Mouse (Mus musculus): ENCODE data around the gene Ppfibp1. TPM values are rescaled to one million over a fixed set of nuclear protein-coding genes. Genes with fewer than 3 reads are reported as not detected.

Gene Ppfibp1
- polyA plus RNA-seq, 1 experiment from 2014 or later: 16.5 TPM

- peaks cover 9% of the 10 kb centered on the region for H3K4me1 ChIP-seq
- ATAC-seq: no peak
- no peaks in the 10 kb centered on the region for H3K27me3 ChIP-seq (replicated peaks)
- no peaks in the 10 kb centered on the region for H3K9me3 ChIP-seq (replicated peaks)
- H3K4me3 ChIP-seq: no peak overlapping the region
- H3K9ac ChIP-seq: no peak overlapping the region
- H3K4me2 ChIP-seq: no peak overlapping the region
- 50% methylated on average over 3 of the region's 3 CpGs for WGBS (ENCODE audit: insufficient replicate concordance)
- H3K27ac ChIP-seq: no peak overlapping the region
- no peaks in the 10 kb centered on the region for H3K36me3 ChIP-seq
Measured at GRCm38 (mm10) chr6:146928108-146928507, 39.8 kb downstream of the Ppfibp1 start.

- Histone ChIP-seq H3K9ac (no peak overlapping the region), H3K27me3 (replicated peaks) (no peaks in the 10 kb centered on the region), H3K4me3 (no peak overlapping the region), H3K9me3 (replicated peaks) (no peaks in the 10 kb centered on the region), H3K27ac (no peak overlapping the region), H3K36me3 (no peaks in the 10 kb centered on the region), H3K4me2 (no peak overlapping the region), H3K4me1 (peaks cover 12% of the 10 kb centered on the region)
- 80% methylated on average over 2 of the region's 2 CpGs for WGBS (ENCODE audit: insufficient replicate concordance)
- ATAC-seq: no peak
Measured at GRCm38 (mm10) chr6:146929031-146929430, 40.7 kb downstream of the Ppfibp1 start.

GRCm38 (mm10) chr6:146933123-146933522 is 44.8 kb downstream of the Ppfibp1 start:
- Histone ChIP-seq H3K27me3 (replicated peaks) (no peaks in the 10 kb centered on the region), H3K4me2 (no peak overlapping the region), H3K4me1 (peaks cover 19% of the 10 kb centered on the region), H3K9ac (no peak overlapping the region), H3K4me3 (no peak overlapping the region), H3K9me3 (replicated peaks) (no peaks in the 10 kb centered on the region), H3K36me3 (no peaks in the 10 kb centered on the region), H3K27ac (no peak overlapping the region)
- ATAC-seq: no peak
- WGBS (ENCODE audit: insufficient replicate concordance): 35% methylated on average over 6 of the region's 6 CpGs

GRCm38 (mm10) chr6:146935957-146936356 is 47.7 kb downstream of the Ppfibp1 start:
- 88% methylated on average over 6 of the region's 6 CpGs for WGBS (ENCODE audit: insufficient replicate concordance)
- no peak for ATAC-seq

GRCm38 (mm10) chr6:146939026-146939425 is 50.7 kb downstream of the Ppfibp1 start:
- no peak for ATAC-seq
- Histone ChIP-seq H3K36me3 (0 out of 2 replicates have a peak, but pooled peaks cover 4% of the 10 kb centered on the region), H3K27ac (no peak overlapping the region), H3K27me3 (replicated peaks) (no peaks in the 10 kb centered on the region), H3K4me3 (no peak overlapping the region), H3K4me1 (peaks cover 16% of the 10 kb centered on the region; the same call in 1 of the 2 replicates), H3K9ac (no peak overlapping the region), H3K4me2 (no peak overlapping the region), H3K9me3 (replicated peaks) (no peaks in the 10 kb centered on the region)
- 77% methylated on average over 8 of the region's 8 CpGs for WGBS (ENCODE audit: insufficient replicate concordance)

More at GRCm38 (mm10) chr6:146935957-146936356, 47.7 kb downstream of the Ppfibp1 start:
- Histone ChIP-seq H3K4me3 (no peak overlapping the region), H3K4me2 (no peak overlapping the region), H3K4me1 (peaks cover 19% of the 10 kb centered on the region), H3K9me3 (replicated peaks) (no peaks in the 10 kb centered on the region), H3K9ac (no peak overlapping the region), H3K27ac (no peak overlapping the region), H3K27me3 (replicated peaks) (no peaks in the 10 kb centered on the region), H3K36me3 (0 out of 2 replicates have a peak, but pooled peaks cover 4% of the 10 kb centered on the region)

- no peak overlapping the region for H3K4me2 ChIP-seq
- H3K4me1 ChIP-seq: peaks cover 36% of the 10 kb centered on the region
- H3K9ac ChIP-seq: no peak overlapping the region
- no peak for ATAC-seq
- no peak overlapping the region for H3K4me3 ChIP-seq
- H3K27ac ChIP-seq: no peak overlapping the region
- no peaks in the 10 kb centered on the region for H3K27me3 ChIP-seq (replicated peaks)
- WGBS (ENCODE audit: insufficient replicate concordance): 40% methylated on average over 7 of the region's 7 CpGs
- no peaks in the 10 kb centered on the region for H3K9me3 ChIP-seq (replicated peaks)
- H3K36me3 ChIP-seq: 0 out of 2 replicates have a peak, but pooled peaks cover 4% of the 10 kb centered on the region
Measured at GRCm38 (mm10) chr6:146941505-146942275, 53.4 kb downstream of the Ppfibp1 start.

- Histone ChIP-seq H3K27ac (no peak overlapping the region), H3K4me2 (no peak overlapping the region), H3K4me3 (no peak overlapping the region), H3K27me3 (replicated peaks) (no peaks in the 10 kb centered on the region), H3K9me3 (replicated peaks) (no peaks in the 10 kb centered on the region), H3K9ac (no peak overlapping the region), H3K36me3 (0 out of 2 replicates have a peak, but pooled peaks cover 4% of the 10 kb centered on the region), H3K4me1 (peaks cover 54% of the 10 kb centered on the region)
- ATAC-seq: no peak
Measured at GRCm38 (mm10) chr6:146944009-146944408, 55.7 kb downstream of the Ppfibp1 start.

- 66% methylated on average over 4 of the region's 4 CpGs for WGBS (ENCODE audit: insufficient replicate concordance)
- no peak overlapping the region for H3K9ac ChIP-seq
- no peaks in the 10 kb centered on the region for H3K9me3 ChIP-seq (replicated peaks)
- H3K4me3 ChIP-seq: no peak overlapping the region
- ATAC-seq: no peak
- peaks cover 58% of the 10 kb centered on the region for H3K4me1 ChIP-seq
- no peak overlapping the region for H3K4me2 ChIP-seq
- no peaks in the 10 kb centered on the region for H3K36me3 ChIP-seq
- no peaks in the 10 kb centered on the region for H3K27me3 ChIP-seq (replicated peaks)
- H3K27ac ChIP-seq: no peak overlapping the region; the same call in 1 of the 2 replicates
Measured at GRCm38 (mm10) chr6:146944830-146945229, 56.5 kb downstream of the Ppfibp1 start.

- Histone ChIP-seq H3K4me3 (no peak overlapping the region), H3K9me3 (replicated peaks) (no peaks in the 10 kb centered on the region), H3K9ac (no peak overlapping the region), H3K27ac (peak overlapping the region; percentile 55; the same call in 1 of the 2 replicates), H3K27me3 (replicated peaks) (no peaks in the 10 kb centered on the region), H3K4me2 (peak overlapping the region; percentile 17; the same call in 1 of the 2 replicates), H3K4me1 (peaks cover 64% of the 10 kb centered on the region), H3K36me3 (no peaks in the 10 kb centered on the region)
- ATAC-seq: peak; percentile 86
- 19% methylated on average over 6 of the region's 6 CpGs for WGBS (ENCODE audit: insufficient replicate concordance)
Measured at GRCm38 (mm10) chr6:146946327-146947029, 58.2 kb downstream of the Ppfibp1 start.

GRCm38 (mm10) chr6:146947186-146947585 is 58.9 kb downstream of the Ppfibp1 start:
- H3K4me2 ChIP-seq: no peak overlapping the region
- no peaks in the 10 kb centered on the region for H3K9me3 ChIP-seq (replicated peaks)
- no peak overlapping the region for H3K27ac ChIP-seq
- H3K4me3 ChIP-seq: no peak overlapping the region
- H3K9ac ChIP-seq: no peak overlapping the region
- WGBS (ENCODE audit: insufficient replicate concordance): 44% methylated on average over 4 of the region's 4 CpGs
- no peaks in the 10 kb centered on the region for H3K36me3 ChIP-seq
- no peaks in the 10 kb centered on the region for H3K27me3 ChIP-seq (replicated peaks)
- H3K4me1 ChIP-seq: peaks cover 67% of the 10 kb centered on the region
- no peak for ATAC-seq

- H3K9me3 ChIP-seq (replicated peaks): no peaks in the 10 kb centered on the region
- H3K27me3 ChIP-seq (replicated peaks): no peaks in the 10 kb centered on the region
- no peak overlapping the region for H3K9ac ChIP-seq
- no peak for ATAC-seq
- no peak overlapping the region for H3K4me3 ChIP-seq
- H3K27ac ChIP-seq: no peak overlapping the region
- H3K4me2 ChIP-seq: no peak overlapping the region
- H3K36me3 ChIP-seq: no peaks in the 10 kb centered on the region
- peaks cover 65% of the 10 kb centered on the region for H3K4me1 ChIP-seq
- WGBS (ENCODE audit: insufficient replicate concordance): 40% methylated on average over 10 of the region's 10 CpGs
Measured at GRCm38 (mm10) chr6:146949682-146950453, 61.6 kb downstream of the Ppfibp1 start.

GRCm38 (mm10) chr6:146950454-146950832 is 62.2 kb downstream of the Ppfibp1 start:
- H3K4me3 ChIP-seq: no peak overlapping the region
- no peak overlapping the region for H3K27ac ChIP-seq
- no peak overlapping the region for H3K9ac ChIP-seq
- H3K36me3 ChIP-seq: no peaks in the 10 kb centered on the region
- no peaks in the 10 kb centered on the region for H3K9me3 ChIP-seq (replicated peaks)
- ATAC-seq: no peak
- H3K4me1 ChIP-seq: peaks cover 65% of the 10 kb centered on the region
- H3K27me3 ChIP-seq (replicated peaks): no peaks in the 10 kb centered on the region
- no peak overlapping the region for H3K4me2 ChIP-seq
- 18% methylated on average over 1 of the region's 1 CpGs for WGBS (ENCODE audit: insufficient replicate concordance)

Data from liver, embryonic 12.5 days (tissue).